Mouse (Mus musculus): ENCODE data around the gene Ncbp2. TPM values are rescaled to one million over a fixed set of nuclear protein-coding genes. Genes with fewer than 3 reads are reported as not detected.

The Ncbp2 gene
- polyA plus RNA-seq (2015; fragmentation: Nextera tagmentation; extraction: Ambion mirVana), result 143 and 144 TPM in 2 replicates

DNA sequence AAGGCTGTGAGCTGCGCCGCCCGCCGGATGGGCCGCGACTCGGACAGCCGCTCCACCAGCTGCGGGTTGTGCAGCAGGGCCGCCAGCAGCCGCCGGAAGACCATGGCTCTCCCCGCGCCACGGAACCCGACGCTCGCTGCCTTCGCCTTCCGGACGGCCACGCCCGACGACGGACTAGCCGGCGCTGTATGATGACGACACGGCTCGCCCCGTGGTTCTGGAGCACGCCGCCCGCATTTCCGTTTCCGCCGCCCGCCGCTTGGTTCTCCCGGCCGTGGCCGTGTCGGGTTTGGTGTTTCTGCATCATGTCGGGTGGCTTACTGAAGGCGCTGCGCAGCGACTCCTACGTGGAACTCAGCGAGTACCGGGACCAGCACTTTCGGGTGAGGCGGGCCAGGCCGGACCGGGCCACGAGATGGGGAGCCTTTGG is at the start of gene Ncbp2, which contains the start of gene 0610012G03Rik:
TSS of gene Ncbp2 (plus strand) at position 169 of the 430 bp plus-strand sequence.
TSS of gene 0610012G03Rik (minus strand) at position 150 of the 430 bp plus-strand sequence.
- peak within 1 kb of the TSS; percentile 88 for H3K4me2 ChIP-seq
- H3K9ac ChIP-seq, result peak within 1 kb of the TSS; percentile 95
- peak; percentile 81 for ATAC-seq (ENCODE audit: insufficient number of reproducible peaks, insufficient read depth, low FRiP score, low TSS enrichment, low read depth)
- H3K36me3 ChIP-seq, result peaks cover 39% of the 10 kb centered on the region
- no peaks in the 10 kb centered on the region for H3K27me3 ChIP-seq
- under 1% methylated on average over 52 of the region's 55 CpGs for WGBS
- peaks cover 33% of the 10 kb centered on the region for H3K4me1 ChIP-seq
- peak within 1 kb of the TSS; percentile 92 for H3K4me3 ChIP-seq
- H3K9me3 ChIP-seq, result no peaks in the 10 kb centered on the region
- H3K27ac ChIP-seq, result peak within 1 kb of the TSS; percentile 90

DNA sequence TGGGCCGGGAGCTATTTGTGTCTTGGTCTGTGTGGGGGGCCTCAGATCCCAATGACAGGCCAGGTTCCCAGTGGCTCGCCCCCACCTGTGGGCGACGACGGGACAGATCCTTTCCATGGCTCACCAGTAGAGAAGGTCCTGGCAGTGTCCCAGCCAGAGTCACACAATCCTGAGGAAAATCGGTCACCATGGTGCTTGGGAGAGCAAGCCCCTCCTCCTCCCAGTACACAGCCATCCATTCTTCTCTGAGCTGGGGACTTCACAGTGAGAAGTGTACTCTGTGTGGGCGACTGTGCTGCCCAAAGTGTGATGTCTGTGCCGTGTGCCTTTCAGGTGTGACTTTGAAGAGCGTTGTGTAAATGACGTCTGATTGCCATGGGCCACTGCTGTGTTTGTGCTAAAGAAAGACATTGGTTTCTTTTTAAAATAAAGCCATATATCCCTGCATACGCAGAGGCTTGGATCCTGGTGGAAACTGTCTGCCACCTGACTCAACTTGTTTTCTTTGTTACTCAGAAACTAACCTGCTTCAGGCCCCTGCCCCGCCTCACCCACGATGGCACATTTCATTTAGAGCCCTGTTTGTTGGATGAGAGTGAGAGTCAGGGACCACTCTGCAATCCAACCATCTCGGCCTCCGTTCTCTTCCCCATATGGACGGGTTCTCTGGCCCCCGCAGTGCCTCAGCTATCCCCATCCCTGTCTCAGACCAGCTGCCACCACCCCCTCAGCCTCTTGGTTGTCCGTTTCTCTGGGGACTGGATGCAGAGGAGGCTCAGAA is 49.6 kb upstream of the Ncbp2 start:
- no peak overlapping the region for H3K4me2 ChIP-seq
- no peaks in the 10 kb centered on the region for H3K36me3 ChIP-seq
- no peak overlapping the region for H3K9ac ChIP-seq
- no peak overlapping the region for H3K4me3 ChIP-seq
- no peaks in the 10 kb centered on the region for H3K27me3 ChIP-seq
- WGBS, result 74% methylated on average over 18 of the region's 18 CpGs
- ATAC-seq (ENCODE audit: insufficient number of reproducible peaks, insufficient read depth, low FRiP score, low TSS enrichment, low read depth), result no peak
- peaks cover 16% of the 10 kb centered on the region for H3K4me1 ChIP-seq
- H3K9me3 ChIP-seq, result no peaks in the 10 kb centered on the region
- H3K27ac ChIP-seq, result 0 out of 2 replicates have a peak overlapping the region, but pooled peaks have one; percentile 28

DNA sequence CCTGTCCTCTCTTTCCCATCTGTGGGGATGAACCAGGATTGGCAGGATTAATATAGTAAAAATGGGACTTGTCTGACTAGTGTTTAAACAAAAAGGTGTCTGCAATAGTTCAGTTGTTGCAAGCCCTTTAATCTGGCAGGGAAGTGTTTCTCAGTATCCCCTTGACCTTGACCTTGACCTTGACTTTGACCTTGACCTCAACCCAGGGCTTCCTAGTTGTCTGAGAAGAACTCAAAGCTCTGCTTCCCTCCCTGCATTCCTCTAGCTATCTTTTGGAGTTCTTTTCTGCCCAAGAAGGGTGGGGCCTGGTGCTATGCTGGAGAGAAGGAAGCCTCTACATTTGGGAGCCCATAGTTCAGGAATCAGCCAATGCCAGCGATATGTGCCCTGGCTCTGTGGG is 46.4 kb upstream of the Ncbp2 start:
- 82% methylated on average over 1 of the region's 1 CpGs for WGBS
- peaks cover 25% of the 10 kb centered on the region for H3K4me1 ChIP-seq
- no peak for ATAC-seq (ENCODE audit: insufficient number of reproducible peaks, insufficient read depth, low FRiP score, low TSS enrichment, low read depth)

DNA sequence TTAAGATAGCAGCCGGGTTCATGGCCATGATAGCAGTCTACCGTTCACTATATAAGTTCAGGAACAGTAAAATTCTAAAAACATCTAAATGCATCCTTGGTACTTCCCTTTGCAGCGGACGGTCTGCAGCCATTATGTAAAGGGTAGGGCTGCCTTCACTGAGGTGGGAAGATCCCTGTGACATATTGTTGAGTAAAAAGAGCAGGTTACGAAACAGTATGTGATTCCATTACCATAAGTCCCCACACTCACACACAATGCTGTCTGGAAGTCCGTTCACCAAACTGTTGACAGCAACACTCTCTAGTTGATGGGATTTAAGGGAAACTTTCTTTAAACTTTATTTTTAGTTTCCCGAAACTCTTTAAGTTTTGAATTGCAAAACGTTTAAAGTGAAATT is 45.1 kb upstream of the Ncbp2 start:
- 87% methylated on average over 8 of the region's 8 CpGs for WGBS
- ATAC-seq (ENCODE audit: insufficient number of reproducible peaks, insufficient read depth, low FRiP score, low TSS enrichment, low read depth), result no peak

More for the DNA sequence above, 46.4 kb upstream of the Ncbp2 start:
- Histone ChIP-seq H3K9ac (no peak overlapping the region), H3K27ac (no peak overlapping the region), H3K4me3 (no peak overlapping the region), H3K27me3 (no peaks in the 10 kb centered on the region), H3K36me3 (no peaks in the 10 kb centered on the region), H3K9me3 (no peaks in the 10 kb centered on the region), H3K4me2 (no peak overlapping the region)

DNA sequence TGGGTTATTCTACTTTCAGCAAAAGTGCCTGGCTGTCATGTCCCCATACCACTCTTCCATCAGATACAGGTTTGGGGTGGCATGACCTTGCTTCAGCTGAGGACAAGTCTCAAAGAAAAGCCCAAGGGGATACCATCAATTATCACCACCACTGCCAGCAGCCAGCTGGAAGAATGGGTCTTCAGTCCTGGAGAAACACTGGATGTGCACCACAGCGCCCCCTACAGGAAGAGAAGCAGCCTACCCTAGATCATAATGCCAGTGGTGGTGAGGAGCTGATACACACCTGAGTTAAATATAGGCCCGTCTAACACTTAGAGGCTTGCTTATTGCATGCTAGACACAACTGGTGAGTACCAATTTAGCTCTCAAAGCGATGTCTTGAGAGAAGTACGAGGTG is 43.0 kb upstream of the Ncbp2 start:
- Histone ChIP-seq H3K9me3 (no peaks in the 10 kb centered on the region), H3K27ac (no peak overlapping the region), H3K9ac (no peak overlapping the region), H3K4me1 (peaks cover 20% of the 10 kb centered on the region), H3K4me3 (no peak overlapping the region), H3K4me2 (no peak overlapping the region), H3K27me3 (no peaks in the 10 kb centered on the region), H3K36me3 (no peaks in the 10 kb centered on the region)
- 74% methylated on average over 4 of the region's 4 CpGs for WGBS
- no peak for ATAC-seq (ENCODE audit: insufficient number of reproducible peaks, insufficient read depth, low FRiP score, low TSS enrichment, low read depth)

More for the DNA sequence above, 45.1 kb upstream of the Ncbp2 start:
- H3K9me3 ChIP-seq, result no peaks in the 10 kb centered on the region
- H3K4me2 ChIP-seq, result no peak overlapping the region
- no peak overlapping the region for H3K4me3 ChIP-seq
- no peaks in the 10 kb centered on the region for H3K36me3 ChIP-seq
- no peak overlapping the region for H3K27ac ChIP-seq
- no peaks in the 10 kb centered on the region for H3K27me3 ChIP-seq
- no peak overlapping the region for H3K9ac ChIP-seq
- H3K4me1 ChIP-seq, result peaks cover 15% of the 10 kb centered on the region

DNA sequence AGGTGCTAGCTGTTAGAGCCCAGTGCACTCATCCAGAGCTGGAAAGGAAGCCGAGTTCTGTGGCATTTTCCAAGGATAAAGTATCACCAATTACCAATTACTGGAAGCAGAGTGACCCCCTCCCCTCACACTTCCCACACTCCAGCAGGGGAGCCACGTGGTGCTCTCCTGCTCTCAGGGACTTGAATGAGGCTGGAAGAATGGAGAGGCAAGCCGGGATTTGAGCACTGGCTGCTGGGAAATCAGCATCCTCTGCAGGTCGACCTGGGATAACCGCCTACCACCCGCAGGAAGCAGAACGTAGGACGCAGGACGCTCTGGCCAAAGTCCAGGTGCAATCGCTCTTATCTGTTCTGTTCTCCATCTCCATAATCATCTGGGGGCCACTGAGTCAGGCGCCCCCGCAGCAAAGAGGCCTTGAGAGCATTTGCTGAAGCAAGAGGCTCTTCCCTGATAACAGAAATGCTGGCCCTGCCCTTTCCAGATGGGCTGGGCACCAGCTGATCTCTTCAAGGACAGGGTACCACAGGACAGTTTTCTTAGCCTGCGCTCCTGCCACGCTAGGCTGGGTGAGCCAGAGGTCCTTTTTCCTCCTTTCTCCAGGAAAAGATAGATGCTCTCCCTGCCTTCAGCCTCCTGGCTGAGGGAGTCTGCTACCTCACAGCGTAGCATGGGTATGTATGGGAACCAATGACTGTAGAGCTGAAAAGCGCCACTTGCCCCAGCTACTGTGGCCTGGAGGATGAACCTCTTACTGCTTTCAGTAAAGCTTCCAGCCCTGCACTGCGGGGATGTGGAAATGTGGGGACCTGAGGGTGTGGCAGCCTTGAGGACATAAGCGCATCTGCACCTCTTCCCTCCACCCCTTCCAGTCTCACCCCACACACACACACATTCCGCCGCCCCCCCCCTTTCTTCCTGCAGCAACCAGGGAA is 42.2 kb upstream of the Ncbp2 start:
- Histone ChIP-seq H3K27ac (peak overlapping the region; percentile 4; the same call in 1 of the 2 replicates), H3K9me3 (no peaks in the 10 kb centered on the region), H3K9ac (peak overlapping the region; percentile 11; the same call in 1 of the 2 replicates), H3K27me3 (no peaks in the 10 kb centered on the region), H3K4me1 (peaks cover 20% of the 10 kb centered on the region), H3K36me3 (no peaks in the 10 kb centered on the region), H3K4me3 (peak overlapping the region; percentile 22; the same call in 1 of the 2 replicates), H3K4me2 (peak overlapping the region; percentile 56)
- 33% methylated on average over 20 of the region's 20 CpGs for WGBS
- ATAC-seq (ENCODE audit: insufficient number of reproducible peaks, insufficient read depth, low FRiP score, low TSS enrichment, low read depth), result no peak; the same call in 1 of the 2 replicates

DNA sequence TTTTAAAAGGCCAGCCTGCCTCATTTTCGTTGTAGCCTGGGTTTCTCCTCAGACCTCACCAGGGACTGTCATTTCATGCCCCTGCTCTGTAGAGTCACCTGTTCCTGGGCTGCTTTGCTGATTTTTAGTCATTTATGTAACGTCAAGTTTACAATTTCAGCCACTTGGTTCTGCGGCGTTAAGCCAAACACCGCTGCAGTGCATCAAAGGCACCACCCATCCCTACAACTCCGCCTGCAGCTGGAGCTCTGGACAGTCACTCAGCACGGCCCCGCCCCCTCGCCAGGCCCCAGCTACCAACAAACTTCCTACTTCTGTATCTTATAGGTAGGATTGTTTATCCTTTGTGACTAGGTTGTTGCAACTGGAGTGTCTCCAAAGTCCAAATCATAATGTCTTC is 41.4 kb upstream of the Ncbp2 start:
- 7% methylated on average over 9 of the region's 9 CpGs for WGBS
- H3K27ac ChIP-seq, result peak overlapping the region; percentile 4; the same call in 1 of the 2 replicates
- peak overlapping the region; percentile 22 for H3K4me3 ChIP-seq

DNA sequence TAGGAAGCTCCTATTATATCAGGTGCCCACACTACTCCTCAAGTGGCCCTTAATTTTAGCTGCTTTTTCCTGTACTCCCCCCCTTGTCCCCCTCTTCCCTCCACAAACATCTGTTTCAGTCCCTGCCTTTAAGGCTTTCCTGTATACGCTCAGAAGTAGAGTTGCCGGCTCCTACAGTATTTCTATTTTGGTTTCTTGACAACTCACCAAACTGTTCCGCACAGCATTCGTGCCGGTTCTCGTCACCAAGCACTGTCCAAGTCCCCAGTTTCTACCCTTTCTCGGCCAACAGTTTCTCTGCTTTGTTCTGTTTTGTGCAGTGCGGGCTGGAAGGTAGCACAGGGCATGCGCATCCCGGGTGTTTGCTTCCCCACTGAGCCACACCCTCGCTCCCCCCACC is 39.4 kb upstream of the Ncbp2 start:
- Histone ChIP-seq H3K27ac (no peak overlapping the region), H3K4me1 (peaks cover 20% of the 10 kb centered on the region), H3K27me3 (no peaks in the 10 kb centered on the region), H3K9me3 (no peaks in the 10 kb centered on the region), H3K4me3 (no peak overlapping the region), H3K36me3 (no peaks in the 10 kb centered on the region), H3K4me2 (peak overlapping the region; percentile 24; the same call in 1 of the 2 replicates), H3K9ac (peak overlapping the region; percentile 3; the same call in 1 of the 2 replicates)
- no peak for ATAC-seq (ENCODE audit: insufficient number of reproducible peaks, insufficient read depth, low FRiP score, low TSS enrichment, low read depth)
- 62% methylated on average over 11 of the region's 11 CpGs for WGBS

More for the DNA sequence above, 41.4 kb upstream of the Ncbp2 start:
- no peaks in the 10 kb centered on the region for H3K9me3 ChIP-seq
- no peak overlapping the region for H3K9ac ChIP-seq
- H3K4me1 ChIP-seq, result peaks cover 20% of the 10 kb centered on the region
- no peaks in the 10 kb centered on the region for H3K27me3 ChIP-seq
- ATAC-seq (ENCODE audit: insufficient number of reproducible peaks, insufficient read depth, low FRiP score, low TSS enrichment, low read depth), result no peak
- H3K4me2 ChIP-seq, result peak overlapping the region; percentile 56
- no peaks in the 10 kb centered on the region for H3K36me3 ChIP-seq

DNA sequence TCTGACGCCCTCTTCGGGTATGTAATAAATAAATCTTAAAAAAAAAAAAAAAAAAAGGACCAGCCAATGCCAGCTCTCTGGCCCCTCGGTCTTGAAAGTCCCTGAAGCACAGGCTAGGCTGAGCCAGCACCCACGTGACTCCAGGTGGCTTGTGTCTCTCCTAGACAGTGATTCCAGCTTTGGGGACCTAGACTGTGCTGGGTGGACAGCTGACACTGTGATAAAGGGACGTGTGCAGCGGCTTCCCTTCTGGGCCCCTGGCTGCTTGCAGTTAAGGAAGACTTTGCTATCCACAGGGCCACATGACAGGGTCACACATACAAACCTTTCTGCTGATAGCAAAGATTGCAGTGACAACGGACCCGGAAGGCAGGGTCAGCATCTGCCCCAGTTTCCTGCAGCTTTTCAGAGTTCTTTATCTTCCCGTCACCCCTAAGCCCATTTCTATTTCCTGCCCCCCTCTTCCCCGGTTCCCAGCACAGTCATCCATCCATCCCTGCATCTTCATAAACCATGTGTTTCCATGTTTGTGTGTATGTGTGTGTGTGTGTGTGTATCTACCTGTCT is 37.9 kb upstream of the Ncbp2 start:
- no peak for ATAC-seq (ENCODE audit: insufficient number of reproducible peaks, insufficient read depth, low FRiP score, low TSS enrichment, low read depth)
- peaks cover 20% of the 10 kb centered on the region for H3K4me1 ChIP-seq
- no peaks in the 10 kb centered on the region for H3K9me3 ChIP-seq
- H3K27me3 ChIP-seq, result no peaks in the 10 kb centered on the region
- H3K27ac ChIP-seq, result no peak overlapping the region
- H3K4me2 ChIP-seq, result no peak overlapping the region
- 72% methylated on average over 10 of the region's 10 CpGs for WGBS
- no peaks in the 10 kb centered on the region for H3K36me3 ChIP-seq
- no peak overlapping the region for H3K9ac ChIP-seq
- no peak overlapping the region for H3K4me3 ChIP-seq

DNA sequence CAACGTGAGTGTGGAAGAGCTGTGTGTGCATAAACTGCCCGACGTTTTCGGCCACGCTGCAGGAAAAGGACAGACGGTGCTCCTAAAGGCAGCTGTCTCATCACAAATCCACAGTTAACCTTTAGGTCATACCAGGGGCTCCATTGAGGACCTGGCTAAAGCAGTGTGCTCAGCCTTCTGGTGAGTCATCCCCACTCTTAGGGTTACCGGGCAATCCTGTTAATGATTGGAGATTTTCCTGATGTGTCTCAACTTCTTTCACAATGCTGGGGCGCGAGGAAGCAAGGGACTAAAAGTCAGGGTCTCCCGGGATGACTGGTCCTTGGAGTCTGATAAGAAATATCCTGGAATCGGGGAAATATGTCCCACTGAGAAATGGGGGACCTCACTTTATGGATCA is 30.5 kb upstream of the Ncbp2 start:
- H3K36me3 ChIP-seq, result no peaks in the 10 kb centered on the region
- H3K9ac ChIP-seq, result no peak overlapping the region
- no peaks in the 10 kb centered on the region for H3K9me3 ChIP-seq
- 76% methylated on average over 11 of the region's 11 CpGs for WGBS
- H3K4me3 ChIP-seq, result no peak overlapping the region
- no peak overlapping the region for H3K4me2 ChIP-seq
- no peak overlapping the region for H3K27ac ChIP-seq
- no peaks in the 10 kb centered on the region for H3K27me3 ChIP-seq
- peaks cover 3% of the 10 kb centered on the region; the same call in 1 of the 2 replicates for H3K4me1 ChIP-seq
- ATAC-seq (ENCODE audit: insufficient number of reproducible peaks, insufficient read depth, low FRiP score, low TSS enrichment, low read depth), result no peak

DNA sequence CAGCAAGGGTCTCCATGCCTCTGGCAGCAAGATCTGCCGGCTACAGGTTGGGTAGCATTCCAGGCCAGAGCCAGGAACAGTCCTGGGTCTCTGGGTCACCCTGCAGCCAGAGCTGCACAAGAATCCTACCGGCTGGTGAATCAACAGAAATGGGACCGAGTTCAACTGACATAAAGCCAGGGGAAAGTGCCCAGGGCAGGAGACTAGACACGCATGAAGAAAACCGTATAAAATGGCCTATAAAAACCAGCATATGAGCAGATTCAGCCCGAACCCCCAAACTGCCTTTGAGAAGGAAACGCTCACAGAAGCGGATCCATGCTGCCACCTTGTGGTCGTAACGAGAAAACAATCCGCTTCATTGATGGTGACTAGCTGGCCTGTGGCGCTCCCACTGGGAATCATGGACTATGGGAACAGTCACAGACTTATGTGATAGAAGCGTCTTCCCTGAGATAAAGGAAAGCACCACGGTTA is 30.0 kb upstream of the Ncbp2 start:
- no peaks in the 10 kb centered on the region for H3K27me3 ChIP-seq
- H3K4me1 ChIP-seq, result peaks cover 3% of the 10 kb centered on the region; the same call in 1 of the 2 replicates
- 0 out of 2 replicates have a peak overlapping the region, but pooled peaks have one; percentile 32 for H3K9ac ChIP-seq
- no peak overlapping the region for H3K27ac ChIP-seq
- 0 out of 2 replicates have a peak, but pooled peaks have one; percentile 15 for ATAC-seq (ENCODE audit: insufficient number of reproducible peaks, insufficient read depth, low FRiP score, low TSS enrichment, low read depth)
- no peaks in the 10 kb centered on the region for H3K36me3 ChIP-seq
- H3K9me3 ChIP-seq, result no peaks in the 10 kb centered on the region
- peak overlapping the region; percentile 29 for H3K4me2 ChIP-seq
- H3K4me3 ChIP-seq, result no peak overlapping the region
- 2% methylated on average over 14 of the region's 14 CpGs for WGBS

All from embryonic facial prominence, embryonic 13.5 days (tissue).